Mouse (Mus musculus) embryonic facial prominence, embryonic 12.5 days (tissue): Measurements from ENCODE around the gene Mettl7a1. TPM values are rescaled to one million over a fixed set of nuclear protein-coding genes. Genes with fewer than 3 reads are reported as not detected.
"Not testable (repeated sequence)": the region's sequence is repeated elsewhere in the genome, so short reads cannot be mapped to it uniquely, and the experiment has no call there.

Source experiments
- ATAC-seq: fragments of 200-750 bp; cut with Nextera tagmentation; 2 replicates; pipeline ENCODE4 v1.8.0; 2017; ENCODE audit not compliant: insufficient number of reproducible peaks, insufficient read depth, low FRiP score, low TSS enrichment
- H3K27ac ChIP-seq: fragments of 300-500 bp; sonication (generic); 2 replicates; pipeline ENCODE4 v1.5.1; 2016; ENCODE audit warnings: mild to moderate bottlenecking
- H3K27me3 ChIP-seq: fragments of 300-500 bp; sonication (generic); 2 replicates; pipeline ENCODE4 v1.6.1; 2016; ENCODE audit warnings: mild to moderate bottlenecking, moderate library complexity
- H3K36me3 ChIP-seq: fragments of 300-500 bp; sonication (generic); 2 replicates; pipeline ENCODE4 v1.6.1; 2016; ENCODE audit warnings: mild to moderate bottlenecking
- H3K4me1 ChIP-seq: fragments of 300-500 bp; sonication (generic); 2 replicates; pipeline ENCODE4 v1.6.1; 2016
- H3K4me2 ChIP-seq: fragments of 300-500 bp; sonication (generic); replicated peaks from 2 replicates; pipeline ENCODE4 v1.6.1; 2016; ENCODE audit warnings: mild to moderate bottlenecking, moderate library complexity
- H3K4me3 ChIP-seq: fragments of 300-500 bp; sonication (generic); 2 replicates; pipeline ENCODE4 v1.5.1; 2016; ENCODE audit warnings: mild to moderate bottlenecking
- H3K9ac ChIP-seq: fragments of 300-500 bp; sonication (generic); 2 replicates; pipeline ENCODE4 v1.6.1; 2016; ENCODE audit warnings: mild to moderate bottlenecking, moderate library complexity
- H3K9me3 ChIP-seq: fragments of 300-500 bp; sonication (generic); 2 replicates; pipeline ENCODE4 v1.6.1; 2016; ENCODE audit warnings: mild to moderate bottlenecking, moderate library complexity
- WGBS: fragments of 180-500 bp; shearing (Covaris S2); methylation state at CpG from one replicate; pipeline ENCODE4 v1.1.7; 2016; 5-methylcytosine and 5-hydroxymethylcytosine counted together
- polyA plus RNA-seq: library from polyadenylated mRNA; unstranded; fragments of >200 nt; fragmentation: Nextera tagmentation; extraction: Ambion mirVana; gene quantifications from 2 replicates; pipeline ENCODE4 v1.2.1, GENCODE M21; 2016

The Mettl7a1 gene
- polyA plus RNA-seq, 1 experiment from 2014 or later = 5.1 TPM

DNA sequence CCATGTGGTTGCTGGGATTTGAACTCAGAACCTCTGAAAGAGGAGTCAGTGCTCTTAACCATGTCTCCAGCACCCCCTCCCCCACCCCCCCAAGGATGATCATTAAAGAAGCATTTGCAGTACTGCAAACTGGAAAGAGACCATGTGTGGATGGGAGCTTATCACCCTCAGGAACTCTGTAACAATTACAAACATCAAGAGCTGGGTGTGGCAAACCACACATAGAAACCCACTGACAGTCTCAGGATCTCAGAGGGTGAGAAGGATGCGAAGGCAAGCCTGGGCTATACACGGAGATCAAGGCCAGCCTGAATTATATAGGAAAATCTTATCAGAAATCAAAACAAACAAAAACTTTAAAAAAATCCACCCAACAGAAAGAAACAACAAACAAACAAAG is 2.3 kb downstream of the Mettl7a1 start:
- Histone ChIP-seq H3K4me1 (no peaks in the 10 kb centered on the region), H3K27ac (no peak overlapping the region), H3K4me2 (no peak overlapping the region), H3K27me3 (no peaks in the 10 kb centered on the region), H3K4me3 (no peak overlapping the region), H3K9me3 (no peaks in the 10 kb centered on the region), H3K36me3 (no peaks in the 10 kb centered on the region), H3K9ac (no peak overlapping the region)
- WGBS = 72% methylated on average over 2 of the region's 2 CpGs
- ATAC-seq = no peak

DNA sequence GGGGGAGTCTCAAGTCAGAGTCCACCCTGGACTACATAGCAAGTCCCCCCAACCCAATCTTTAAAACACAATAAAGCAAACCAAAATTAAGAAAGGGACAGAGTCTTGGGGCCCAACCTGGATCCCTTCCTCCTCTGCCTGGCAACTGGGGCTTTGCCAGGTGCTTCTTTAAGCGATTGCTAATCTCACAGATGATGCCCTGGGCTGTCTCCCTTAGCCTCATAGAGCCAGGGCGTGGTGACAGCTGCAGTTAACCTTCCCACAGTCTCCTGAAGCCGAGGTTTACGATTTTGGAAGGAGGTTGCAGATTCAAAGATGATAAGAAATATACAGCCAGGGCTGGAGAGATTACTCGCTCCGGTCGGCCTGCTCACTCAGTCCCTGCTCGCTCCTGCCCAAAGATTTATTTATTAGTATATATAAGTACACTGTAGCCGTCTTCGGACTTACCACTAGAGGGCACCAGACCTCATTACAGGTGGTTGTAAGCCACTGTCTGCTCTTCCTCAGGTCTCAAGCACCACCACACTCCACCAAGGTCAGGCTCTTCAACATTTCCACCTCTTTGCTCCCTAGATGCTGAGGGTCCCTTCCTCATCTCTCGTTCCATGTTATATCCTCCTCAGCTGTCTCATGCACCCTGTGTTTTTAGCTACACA is 3.6 kb downstream of the Mettl7a1 start:
- not testable (repeated sequence) for H3K36me3 ChIP-seq, H3K4me2 ChIP-seq, H3K27ac ChIP-seq, H3K27me3 ChIP-seq, H3K9me3 ChIP-seq, H3K9ac ChIP-seq, H3K4me3 ChIP-seq, H3K4me1 ChIP-seq
- ATAC-seq = peak; percentile 41; the same call in 1 of the 2 replicates
- WGBS = 46% methylated on average over 11 of the region's 11 CpGs

DNA sequence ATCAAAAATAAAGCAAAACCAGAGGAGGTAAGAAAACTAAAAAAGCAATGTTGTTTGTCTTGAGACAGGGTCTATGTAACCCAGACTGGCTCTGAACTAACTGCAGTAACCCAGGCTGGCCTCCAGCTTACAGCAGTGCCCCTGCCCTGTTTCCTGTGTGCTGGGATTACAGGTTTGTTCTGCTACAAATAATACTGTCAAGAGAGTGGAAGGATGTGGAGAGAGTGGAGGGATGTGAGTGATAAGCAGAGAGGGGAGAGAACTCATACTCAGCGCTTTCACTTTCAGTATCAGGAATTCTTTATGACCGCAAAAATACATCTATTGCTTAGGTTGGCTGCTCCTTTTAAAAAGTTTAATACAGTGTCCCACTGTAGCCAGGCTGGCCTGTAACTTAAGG is 8.4 kb downstream of the Mettl7a1 start:
- 82% methylated on average over 2 of the region's 2 CpGs for WGBS
- no peak overlapping the region for H3K4me3 ChIP-seq
- H3K9me3 ChIP-seq = no peaks in the 10 kb centered on the region
- ATAC-seq = no peak
- H3K27ac ChIP-seq = no peak overlapping the region
- H3K27me3 ChIP-seq = no peaks in the 10 kb centered on the region
- H3K36me3 ChIP-seq = peaks cover 5% of the 10 kb centered on the region; the same call in 1 of the 2 replicates
- no peak overlapping the region for H3K9ac ChIP-seq
- H3K4me1 ChIP-seq = no peaks in the 10 kb centered on the region
- H3K4me2 ChIP-seq = no peak overlapping the region

DNA sequence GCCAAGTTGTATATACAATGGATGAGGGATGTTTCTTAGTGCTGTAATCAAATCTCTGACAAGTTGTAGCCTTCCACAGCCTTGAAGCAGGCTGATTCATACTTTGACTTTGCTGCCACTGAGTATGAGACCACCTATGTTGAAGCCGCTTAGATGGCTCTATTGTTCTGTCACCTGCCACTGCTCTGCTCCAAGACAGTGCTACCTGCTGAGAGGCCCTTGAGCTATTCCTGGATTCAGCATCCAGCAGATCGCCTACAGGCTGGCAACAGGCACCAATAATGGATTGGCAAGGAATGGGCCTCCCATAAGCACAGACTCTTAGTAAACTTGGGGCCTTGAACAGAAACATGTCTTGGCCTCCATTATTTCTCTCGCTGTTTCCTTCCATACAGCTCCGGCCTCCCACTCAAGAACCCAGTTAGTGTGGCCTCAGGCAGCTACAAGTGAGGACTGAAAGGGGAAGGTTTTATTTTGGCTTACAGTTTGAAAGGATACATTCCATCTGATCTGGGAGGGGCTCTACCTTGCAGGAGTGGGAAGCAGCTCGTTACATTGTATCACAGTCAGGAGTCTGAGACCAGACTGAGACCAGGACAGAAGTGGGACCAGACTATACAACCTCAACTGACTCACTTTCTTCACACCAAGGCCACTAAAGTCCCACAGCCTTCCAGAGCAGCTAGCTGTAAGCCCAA is 10.7 kb downstream of the Mettl7a1 start:
- no peaks in the 10 kb centered on the region for H3K9me3 ChIP-seq
- WGBS = 88% methylated on average over 5 of the region's 5 CpGs
- no peak overlapping the region for H3K4me2 ChIP-seq
- H3K9ac ChIP-seq = no peak overlapping the region
- H3K4me1 ChIP-seq = no peaks in the 10 kb centered on the region
- H3K27ac ChIP-seq = no peak overlapping the region
- H3K27me3 ChIP-seq = no peaks in the 10 kb centered on the region
- H3K36me3 ChIP-seq = peaks cover 5% of the 10 kb centered on the region; the same call in 1 of the 2 replicates
- no peak for ATAC-seq
- no peak overlapping the region for H3K4me3 ChIP-seq

DNA sequence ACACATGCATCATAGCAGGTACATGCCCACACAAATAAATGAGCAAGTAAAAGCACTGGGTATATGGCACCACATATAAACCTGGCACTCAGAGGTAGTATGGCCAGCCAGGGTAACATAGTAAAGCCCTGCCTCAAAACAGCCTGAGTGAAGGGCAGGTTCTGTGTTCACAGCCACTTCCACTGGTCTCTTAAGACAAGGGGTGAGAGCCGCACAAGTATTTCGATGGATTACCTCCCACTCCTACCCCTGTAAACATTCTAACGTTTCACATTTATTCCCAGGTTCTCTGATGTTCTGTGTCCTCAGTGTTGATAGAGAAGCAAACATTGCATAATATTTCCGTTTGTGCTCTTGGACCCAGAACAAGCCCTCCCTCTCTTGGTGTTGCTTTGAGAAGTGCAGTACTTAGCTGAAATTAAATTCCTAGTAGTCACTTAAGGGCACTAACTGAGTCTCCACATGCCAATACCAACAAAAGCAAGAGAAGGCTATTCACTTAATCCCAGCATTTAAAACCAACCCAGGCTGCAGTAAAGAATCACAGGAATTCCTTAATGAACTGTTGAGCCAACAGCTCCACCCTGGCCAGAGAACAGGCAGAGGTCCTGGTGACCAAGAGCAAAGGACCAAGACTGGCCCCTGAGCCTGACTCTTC is 14.2 kb downstream of the Mettl7a1 start:
- not testable (repeated sequence) for H3K27me3 ChIP-seq, H3K36me3 ChIP-seq, H3K9ac ChIP-seq, H3K4me1 ChIP-seq, H3K4me3 ChIP-seq, H3K4me2 ChIP-seq, H3K9me3 ChIP-seq, ATAC-seq, H3K27ac ChIP-seq
- WGBS = 73% methylated on average over 4 of the region's 4 CpGs

DNA sequence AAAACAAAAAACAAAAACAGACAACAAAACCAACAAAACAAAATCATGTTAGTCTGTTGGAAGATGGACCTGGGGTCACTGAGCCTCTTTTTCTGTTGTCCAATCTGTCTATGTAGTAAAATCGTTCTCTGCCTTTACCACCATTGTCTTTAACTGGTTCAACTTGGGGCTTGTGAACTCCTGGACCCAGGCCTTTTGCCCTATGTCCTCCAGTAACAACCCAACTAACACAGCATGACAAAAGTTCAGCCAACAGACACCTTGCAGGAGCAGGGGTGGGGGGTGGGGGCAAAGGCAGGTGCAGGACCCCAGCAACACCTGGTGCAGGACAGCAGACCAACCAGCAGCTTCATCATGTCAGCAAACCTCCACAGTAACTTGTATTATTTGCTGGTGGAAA is 15.9 kb downstream of the Mettl7a1 start:
- no peak overlapping the region for H3K4me2 ChIP-seq
- H3K4me3 ChIP-seq = no peak overlapping the region
- 84% methylated on average over 1 of the region's 1 CpGs for WGBS
- no peak overlapping the region for H3K9ac ChIP-seq
- no peaks in the 10 kb centered on the region for H3K27me3 ChIP-seq
- 0 out of 2 replicates have a peak, but pooled peaks cover under 1% of the 10 kb centered on the region for H3K36me3 ChIP-seq
- H3K9me3 ChIP-seq = no peaks in the 10 kb centered on the region
- 0 out of 2 replicates have a peak, but pooled peaks cover 5% of the 10 kb centered on the region for H3K4me1 ChIP-seq
- ATAC-seq = no peak
- H3K27ac ChIP-seq = no peak overlapping the region

DNA sequence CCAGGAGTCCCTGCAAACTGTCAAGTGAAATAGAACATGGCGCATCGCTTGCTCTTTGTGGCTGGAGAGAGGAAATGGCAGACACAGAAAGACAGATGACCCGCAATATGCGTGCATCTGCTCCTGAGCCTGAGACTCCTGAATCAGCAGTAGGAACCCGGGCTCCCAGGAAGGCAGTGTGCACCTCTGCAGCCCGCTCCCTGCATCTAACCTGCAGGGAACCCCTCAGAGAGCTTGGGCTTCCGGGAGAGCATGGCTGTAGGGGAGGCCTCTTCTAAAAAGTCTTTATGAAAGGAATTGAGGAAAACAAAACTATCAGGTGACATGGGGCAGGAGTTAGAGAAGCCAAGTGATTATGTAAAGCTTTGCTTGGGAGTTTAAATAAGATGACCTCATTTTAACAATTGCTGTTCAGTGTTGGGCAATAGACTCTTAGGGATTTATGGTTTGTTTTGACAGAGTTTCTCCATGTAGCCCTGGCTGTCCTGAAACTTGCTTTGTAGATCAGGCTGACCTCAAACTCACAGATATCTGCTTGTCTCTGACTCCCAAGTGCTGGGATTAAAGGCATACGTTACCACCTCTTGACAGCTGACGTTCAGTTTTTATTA is 16.5 kb downstream of the Mettl7a1 start:
- no peak for ATAC-seq
- no peak overlapping the region for H3K4me2 ChIP-seq
- H3K9ac ChIP-seq = no peak overlapping the region
- no peak overlapping the region for H3K4me3 ChIP-seq
- 0 out of 2 replicates have a peak, but pooled peaks cover 5% of the 10 kb centered on the region for H3K4me1 ChIP-seq
- H3K27me3 ChIP-seq = no peaks in the 10 kb centered on the region
- H3K9me3 ChIP-seq = no peaks in the 10 kb centered on the region
- no peaks in the 10 kb centered on the region for H3K36me3 ChIP-seq
- WGBS = 63% methylated on average over 9 of the region's 9 CpGs
- H3K27ac ChIP-seq = no peak overlapping the region

DNA sequence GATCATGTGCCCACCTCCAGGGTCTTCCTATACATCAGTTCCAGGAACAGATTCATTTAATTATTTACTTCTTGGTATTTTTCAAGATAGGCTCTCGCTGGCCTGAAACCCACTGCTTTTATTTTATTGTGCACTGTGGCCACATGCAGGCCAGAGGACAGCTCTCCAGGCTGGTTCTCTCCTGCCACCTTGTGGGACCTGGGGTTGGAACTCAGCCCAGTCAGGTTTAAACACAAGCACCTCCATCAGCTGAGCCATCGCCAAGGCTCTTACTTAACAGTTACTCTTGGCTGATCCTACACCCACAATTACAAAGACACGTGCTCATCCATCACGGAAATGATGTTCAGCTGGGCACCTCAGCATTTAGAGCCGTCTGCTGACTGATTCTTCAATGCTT is 17.2 kb downstream of the Mettl7a1 start:
- no peak overlapping the region for H3K9ac ChIP-seq
- WGBS = 54% methylated on average over 5 of the region's 5 CpGs

DNA sequence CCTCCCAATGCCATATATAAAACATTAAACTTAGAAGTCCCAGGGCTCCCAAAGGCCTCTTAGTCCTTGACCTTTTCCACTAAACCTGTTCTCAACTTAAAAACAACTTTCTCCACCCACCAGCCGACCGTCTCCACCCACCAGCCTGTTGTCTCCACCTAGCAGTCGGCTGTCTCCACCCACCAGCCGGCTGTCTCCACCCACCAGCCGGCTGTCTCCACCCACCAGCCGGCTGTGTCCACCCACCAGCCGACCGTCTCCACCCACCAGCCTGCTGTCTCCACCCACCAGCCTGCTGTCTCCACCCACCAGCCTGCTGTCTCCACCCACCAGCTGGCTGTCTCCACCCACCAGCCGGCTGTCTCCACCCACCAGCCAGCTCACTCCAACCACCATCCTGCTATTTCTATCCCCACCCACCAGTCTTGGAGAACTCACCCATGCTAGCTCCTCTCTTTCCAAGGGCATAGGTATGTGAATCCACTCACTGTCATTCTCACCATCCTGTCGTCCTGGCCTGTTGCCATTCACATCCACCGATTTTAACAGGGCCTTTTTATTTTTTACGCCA is 20.2 kb downstream of the Mettl7a1 start:
- H3K4me1 ChIP-seq = 0 out of 2 replicates have a peak, but pooled peaks cover 5% of the 10 kb centered on the region
- WGBS = 71% methylated on average over 12 of the region's 12 CpGs
- no peak for ATAC-seq

More for the DNA sequence above, 17.2 kb downstream of the Mettl7a1 start:
- no peak overlapping the region for H3K27ac ChIP-seq
- H3K4me2 ChIP-seq = no peak overlapping the region
- no peaks in the 10 kb centered on the region for H3K9me3 ChIP-seq
- H3K4me3 ChIP-seq = no peak overlapping the region
- no peaks in the 10 kb centered on the region for H3K27me3 ChIP-seq
- 0 out of 2 replicates have a peak, but pooled peaks cover 5% of the 10 kb centered on the region for H3K4me1 ChIP-seq
- H3K36me3 ChIP-seq = no peaks in the 10 kb centered on the region
- no peak for ATAC-seq

DNA sequence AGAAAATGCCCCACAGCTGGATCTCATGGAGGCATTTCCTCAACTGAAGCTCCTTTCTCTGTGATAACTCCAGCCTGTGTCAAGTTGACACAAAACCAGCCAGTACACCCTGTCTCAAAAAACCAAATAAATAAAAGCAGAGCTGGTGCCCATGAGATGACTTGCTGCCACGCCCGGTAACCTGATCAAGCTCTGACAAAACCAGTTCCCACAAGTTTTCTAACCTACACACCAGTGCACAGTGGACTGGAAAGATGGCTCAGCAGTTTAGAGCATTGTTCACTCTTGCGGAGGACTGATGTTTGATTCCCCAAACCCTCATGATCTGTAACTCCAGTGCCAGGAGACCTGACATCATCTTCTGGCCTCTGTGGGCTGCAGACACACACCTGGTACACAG is 21.3 kb downstream of the Mettl7a1 start:
- Histone ChIP-seq H3K9me3 (no peaks in the 10 kb centered on the region), H3K4me2 (no peak overlapping the region), H3K4me3 (no peak overlapping the region), H3K9ac (no peak overlapping the region), H3K27me3 (no peaks in the 10 kb centered on the region), H3K36me3 (no peaks in the 10 kb centered on the region), H3K27ac (no peak overlapping the region), H3K4me1 (0 out of 2 replicates have a peak, but pooled peaks cover under 1% of the 10 kb centered on the region)
- ATAC-seq = no peak
- WGBS = 71% methylated on average over 3 of the region's 3 CpGs

More for the DNA sequence above, 20.2 kb downstream of the Mettl7a1 start:
- Histone ChIP-seq H3K9ac (no peak overlapping the region), H3K9me3 (no peaks in the 10 kb centered on the region), H3K27me3 (no peaks in the 10 kb centered on the region), H3K36me3 (no peaks in the 10 kb centered on the region), H3K27ac (no peak overlapping the region), H3K4me3 (no peak overlapping the region), H3K4me2 (no peak overlapping the region)

DNA sequence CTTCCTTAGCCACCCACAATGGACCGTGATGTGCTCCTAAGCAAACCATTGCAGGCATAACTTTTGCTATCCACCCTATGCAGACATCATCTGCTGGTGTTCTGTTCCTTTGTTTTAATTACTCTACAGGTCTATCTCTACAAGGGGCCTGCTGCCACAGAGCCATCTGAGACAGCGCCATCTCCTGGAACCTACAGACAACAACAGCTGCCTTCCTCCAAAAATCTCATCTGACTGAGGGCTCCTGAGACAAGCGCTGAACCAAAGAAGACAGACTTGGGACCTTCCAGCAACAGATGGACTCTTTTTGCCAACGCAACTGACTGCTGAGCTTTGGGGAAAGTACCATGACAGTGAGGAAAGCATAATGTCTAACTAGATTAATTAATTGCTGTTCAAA is 24.1 kb downstream of the Mettl7a1 start:
- H3K4me2 ChIP-seq, ATAC-seq, H3K4me1 ChIP-seq, H3K9me3 ChIP-seq, H3K9ac ChIP-seq, H3K36me3 ChIP-seq, H3K27ac ChIP-seq, H3K4me3 ChIP-seq, H3K27me3 ChIP-seq: not testable (repeated sequence)
- 60% methylated on average over 4 of the region's 4 CpGs for WGBS
